Mouse (Mus musculus) G1E (cell line): ENCODE measurements at regions not wholly inside any gene's neighbourhood (a gene's known extent, or its start where the extent isn't known, plus 50 kb on each side); places are given as distances from the start of the nearest gene placed in this dataset.

Source experiments
- ATAC-seq: 2 replicates; pipeline ENCODE4 v1.8.0; 2016; ENCODE audit warnings: mild to moderate bottlenecking; ENCODE audit not compliant: insufficient number of reproducible peaks, poor library complexity, low FRiP score, severe bottlenecking; ENCODE audit errors: extremely low read depth
- DNase-seq: peaks from one replicate; pipeline ENCODE4 v3.0.0; 2012; ENCODE audit warnings: low spot score
- H3K27me3 ChIP-seq: 2 replicates; pipeline ENCODE4 v1.6.1; 2012; ENCODE audit warnings: mild to moderate bottlenecking, low read length, inconsistent platforms; ENCODE audit not compliant: insufficient read depth
- H3K36me3 ChIP-seq: replicated peaks from 2 replicates; pipeline ENCODE3; 2012; ENCODE audit warnings: mild to moderate bottlenecking, inconsistent platforms
- H3K4me1 ChIP-seq: 2 replicates; pipeline ENCODE4 v1.6.1; 2012; ENCODE audit warnings: low read depth, low read length, inconsistent platforms, mixed read lengths; ENCODE audit not compliant: insufficient read depth
- H3K4me3 ChIP-seq: 2 replicates; pipeline ENCODE4 v1.5.1; 2012; ENCODE audit warnings: low read depth, mild to moderate bottlenecking, inconsistent platforms, low read length, moderate library complexity, mixed read lengths
- H3K9me3 ChIP-seq: replicated peaks from 2 replicates; pipeline ENCODE4 v1.6.1; 2012; ENCODE audit warnings: inconsistent platforms
- CTCF ChIP-seq: IDR thresholded peaks from 2 replicates; pipeline ENCODE4 v1.5.1; 2012; ENCODE audit warnings: low read depth, low read length, inconsistent platforms, mixed read lengths
- GATA1 ChIP-seq: IDR thresholded peaks from 2 replicates; pipeline ENCODE4 v1.6.1; 2012; ENCODE audit warnings: borderline replicate concordance, low read length, inconsistent platforms, mixed read lengths
- GATA2 ChIP-seq: IDR thresholded peaks from 2 replicates; pipeline ENCODE4 v1.6.1; 2012; ENCODE audit warnings: low read depth, low read length, inconsistent platforms, borderline replicate concordance
- POLR2AphosphoS5 ChIP-seq: IDR thresholded peaks from 2 replicates; pipeline ENCODE4 v1.6.1; 2012; ENCODE audit warnings: low read depth, low read length, inconsistent platforms; ENCODE audit not compliant: insufficient replicate concordance
- TAL1 ChIP-seq: conservative IDR thresholded peaks from 2 replicates; pipeline ENCODE4 v1.6.1; 2012; ENCODE audit warnings: low read depth, low read length, inconsistent platforms, mixed read lengths

GRCm38 (mm10) chr15:61805379-61805778, 882.6 kb upstream of the A1bg start:
- no peaks in the 10 kb centered on the region for H3K4me1 ChIP-seq
- DNase-seq (no peak), ATAC-seq (no peak)
- no peaks in the 10 kb centered on the region for H3K36me3 ChIP-seq
- no peak for TF ChIP-seq GATA2
- TF ChIP-seq TAL1, result no peak
- TF ChIP-seq GATA1, result no peak
- no peak for TF ChIP-seq CTCF
- TF ChIP-seq POLR2AphosphoS5, result no peak
- no peaks in the 10 kb centered on the region for H3K9me3 ChIP-seq
- H3K4me3 ChIP-seq, result no peak overlapping the region
- no peaks in the 10 kb centered on the region; the same call in 1 of the 2 replicates for H3K27me3 ChIP-seq

- H3K27me3 ChIP-seq, result no peaks in the 10 kb centered on the region; the same call in 1 of the 2 replicates
- H3K4me3 ChIP-seq, result no peak overlapping the region
- ATAC-seq (no peak), DNase-seq (no peak)
- H3K36me3 ChIP-seq, result no peaks in the 10 kb centered on the region
- TF ChIP-seq GATA1 (no peak), CTCF (no peak), TAL1 (no peak), POLR2AphosphoS5 (no peak), GATA2 (no peak)
- no peaks in the 10 kb centered on the region for H3K4me1 ChIP-seq
- no peaks in the 10 kb centered on the region for H3K9me3 ChIP-seq
Measured at GRCm38 (mm10) chr15:61800155-61800554, 877.3 kb upstream of the A1bg start.

- Histone ChIP-seq H3K4me3 (no peak overlapping the region), H3K4me1 (no peaks in the 10 kb centered on the region), H3K9me3 (no peaks in the 10 kb centered on the region), H3K27me3 (no peaks in the 10 kb centered on the region; the same call in 1 of the 2 replicates), H3K36me3 (no peaks in the 10 kb centered on the region)
- TF ChIP-seq TAL1 (no peak), GATA1 (no peak), CTCF (no peak), POLR2AphosphoS5 (no peak), GATA2 (no peak)
- DNase-seq (no peak), ATAC-seq (no peak)
Measured at GRCm38 (mm10) chr15:61797827-61798226, 875.0 kb upstream of the A1bg start.

- no peaks in the 10 kb centered on the region for H3K36me3 ChIP-seq
- no peak overlapping the region for H3K4me3 ChIP-seq
- no peaks in the 10 kb centered on the region for H3K4me1 ChIP-seq
- H3K27me3 ChIP-seq, result no peaks in the 10 kb centered on the region
- DNase-seq, result no peak
- TF ChIP-seq GATA2 (no peak), GATA1 (no peak), TAL1 (no peak), POLR2AphosphoS5 (no peak), CTCF (no peak)
- no peak for ATAC-seq
- no peaks in the 10 kb centered on the region for H3K9me3 ChIP-seq
Measured at GRCm38 (mm10) chr15:61794506-61794905, 871.7 kb upstream of the A1bg start.

GRCm38 (mm10) chr15:61789847-61790562, 867.2 kb upstream of the A1bg start:
- ATAC-seq (no peak), DNase-seq (no peak)
- H3K4me1 ChIP-seq, result no peaks in the 10 kb centered on the region
- peaks cover 3% of the 10 kb centered on the region; the same call in 1 of the 2 replicates for H3K27me3 ChIP-seq
- TF ChIP-seq TAL1 (no peak), CTCF (no peak), GATA1 (no peak), GATA2 (no peak), POLR2AphosphoS5 (no peak)
- H3K9me3 ChIP-seq, result no peaks in the 10 kb centered on the region
- H3K4me3 ChIP-seq, result no peak overlapping the region
- H3K36me3 ChIP-seq, result no peaks in the 10 kb centered on the region

GRCm38 (mm10) chr15:61787046-61787445, 864.2 kb upstream of the A1bg start:
- DNase-seq, result no peak
- no peak overlapping the region for H3K4me3 ChIP-seq
- no peaks in the 10 kb centered on the region for H3K36me3 ChIP-seq
- H3K27me3 ChIP-seq, result peaks cover 3% of the 10 kb centered on the region; the same call in 1 of the 2 replicates
- ATAC-seq, result no peak
- no peak for TF ChIP-seq CTCF
- TF ChIP-seq POLR2AphosphoS5, result no peak
- no peak for TF ChIP-seq TAL1
- no peak for TF ChIP-seq GATA2
- TF ChIP-seq GATA1, result no peak
- no peaks in the 10 kb centered on the region for H3K4me1 ChIP-seq
- no peaks in the 10 kb centered on the region for H3K9me3 ChIP-seq
